Mouse (Mus musculus): ENCODE measurements at regions not wholly inside any gene's neighbourhood (a gene's known extent, or its start where the extent isn't known, plus 50 kb on each side); places are given as distances from the start of the nearest gene placed in this dataset.
A peak's percentile ranks its signal among the peaks of the same experiment; 100 is the strongest.

DNA sequence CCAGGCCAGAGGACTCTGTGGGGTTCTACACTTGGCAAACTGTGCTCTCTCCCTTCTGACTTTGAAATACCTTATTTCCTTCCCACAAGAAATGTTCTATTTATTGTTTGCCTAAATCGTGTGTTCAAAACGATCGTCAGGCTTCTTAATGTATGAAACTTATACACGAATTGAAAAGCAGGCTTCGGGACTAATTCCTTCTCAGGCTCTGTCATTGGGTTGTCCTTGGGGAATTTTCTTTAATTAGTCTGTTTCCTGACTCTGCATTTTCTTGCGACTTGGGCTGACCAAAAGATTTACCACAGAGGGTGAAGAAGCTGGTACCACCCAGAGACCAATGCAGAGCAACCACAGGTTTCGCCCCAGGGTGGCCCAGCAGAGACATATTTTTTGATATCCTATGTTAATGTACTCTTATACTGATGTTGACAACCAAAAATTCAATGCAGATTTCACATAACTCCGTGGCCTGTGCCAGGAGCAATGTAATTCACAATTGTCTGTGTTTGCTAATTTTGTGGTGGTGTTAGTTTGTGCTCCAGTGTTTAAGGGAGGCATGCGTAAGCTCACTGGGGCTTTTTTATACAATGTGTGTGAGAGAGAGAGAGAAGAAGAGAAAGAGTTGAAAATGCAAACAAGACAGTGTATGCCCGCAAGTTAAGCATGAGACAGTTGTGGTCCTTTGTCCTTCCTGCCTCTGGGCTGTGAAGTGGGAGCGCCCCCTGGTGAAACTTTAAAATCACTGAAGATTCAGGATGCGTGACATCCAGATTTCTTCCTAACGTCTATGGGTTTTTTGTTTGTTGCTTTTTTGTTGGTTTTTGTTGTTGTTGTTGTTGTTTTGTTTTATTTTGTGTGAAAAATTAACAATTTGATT, 452.7 kb downstream of the Sox2 start:
- peak; percentile 4 to 48 for DNase-seq (ENCODE audit: low spot score in 2 of 2)

- DNase-seq (ENCODE audit: low spot score in 2 of 2): no peak
These were observed 454.7 kb downstream of the Sox2 start for GRCm38 (mm10) chr3:35104884-35105283.

GRCm38 (mm10) chr3:35106097-35106496, 455.9 kb downstream of the Sox2 start:
- no peak for DNase-seq (ENCODE audit: low spot score in 2 of 2)

DNA sequence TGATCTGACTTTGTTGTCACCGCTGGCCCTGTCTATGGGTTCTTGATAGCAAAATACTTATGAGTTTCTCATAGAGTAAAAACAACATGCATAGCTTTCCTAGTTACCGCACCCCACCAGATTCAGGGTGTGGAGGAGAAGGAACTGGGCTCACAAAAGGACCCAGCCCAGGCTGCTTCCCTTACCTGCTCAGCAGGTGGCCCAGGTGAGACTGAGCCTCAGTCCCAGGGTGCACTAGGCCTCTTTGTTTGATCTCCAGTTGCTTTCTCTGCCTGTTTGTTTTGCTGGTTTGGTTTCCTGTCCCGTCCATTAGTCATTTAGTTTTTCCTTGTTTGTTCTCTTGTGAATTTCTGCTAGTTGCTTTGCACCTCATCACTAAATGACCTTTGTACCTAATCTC, 483.3 kb downstream of the Sox2 start:
- no peak for DNase-seq (ENCODE audit: low spot score in 2 of 2)

DNA sequence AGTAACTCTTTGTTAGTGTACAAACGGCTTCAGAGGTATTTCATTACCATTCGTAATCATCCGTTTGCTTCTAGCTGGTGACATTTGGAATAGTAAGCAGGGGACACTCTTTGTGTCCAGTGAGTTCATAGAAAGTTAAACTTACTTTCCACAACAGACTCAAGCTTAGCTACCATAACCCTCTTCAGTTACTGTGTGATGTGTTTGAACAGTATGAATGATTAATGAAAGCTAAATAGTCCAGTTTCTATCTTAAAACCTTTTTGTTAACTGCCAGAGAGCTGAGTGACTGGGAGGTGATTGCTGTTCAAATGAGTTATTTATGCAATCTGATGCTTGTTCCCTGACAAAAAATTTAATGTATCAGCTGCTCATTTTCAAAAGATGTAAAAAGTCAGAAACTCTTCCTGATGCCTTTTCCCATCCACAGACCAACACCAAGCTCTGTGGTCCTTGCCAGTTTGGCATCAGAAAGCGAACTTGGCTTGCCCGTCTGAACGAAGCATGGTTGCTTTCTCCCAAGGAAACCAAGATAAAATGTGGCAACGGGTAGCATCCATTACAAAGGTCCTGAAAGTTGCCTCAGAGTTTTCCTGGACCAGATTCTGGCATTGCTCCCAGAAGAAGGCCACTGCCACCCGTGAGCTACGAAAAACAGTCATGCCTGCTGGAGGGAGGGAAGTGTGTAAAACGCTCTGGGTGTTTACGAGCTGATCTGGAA, 491.5 kb downstream of the Sox2 start:
- no peak for DNase-seq (ENCODE audit: low spot score in 2 of 2)

- no peak for DNase-seq (ENCODE audit: low spot score in 2 of 2)
These were observed 492.5 kb downstream of the Sox2 start for GRCm38 (mm10) chr3:35142683-35143082.

GRCm38 (mm10) chr3:35145569-35145968, 495.4 kb downstream of the Sox2 start:
- no peak for DNase-seq (ENCODE audit: low spot score in 2 of 2)

DNA sequence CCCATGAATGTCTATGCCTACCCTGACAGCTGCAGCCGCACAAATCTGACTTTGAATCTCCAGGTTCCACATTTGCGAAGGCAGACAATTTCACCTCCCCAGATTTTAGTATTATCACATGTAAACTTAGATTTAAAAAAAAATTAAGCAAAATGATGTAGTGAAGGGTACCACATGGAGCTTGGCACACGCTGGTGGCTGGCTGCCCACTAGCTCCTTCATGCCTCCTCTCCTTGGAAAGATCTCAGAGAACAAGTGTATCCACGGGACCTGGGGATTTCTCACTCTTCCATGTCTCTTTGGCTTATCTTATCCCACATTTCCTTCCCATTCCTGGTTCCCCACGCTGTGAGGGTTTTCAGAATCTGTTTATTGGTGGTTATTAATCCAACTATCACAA, 496.5 kb downstream of the Sox2 start:
- DNase-seq (ENCODE audit: low spot score in 2 of 2): no peak

DNA sequence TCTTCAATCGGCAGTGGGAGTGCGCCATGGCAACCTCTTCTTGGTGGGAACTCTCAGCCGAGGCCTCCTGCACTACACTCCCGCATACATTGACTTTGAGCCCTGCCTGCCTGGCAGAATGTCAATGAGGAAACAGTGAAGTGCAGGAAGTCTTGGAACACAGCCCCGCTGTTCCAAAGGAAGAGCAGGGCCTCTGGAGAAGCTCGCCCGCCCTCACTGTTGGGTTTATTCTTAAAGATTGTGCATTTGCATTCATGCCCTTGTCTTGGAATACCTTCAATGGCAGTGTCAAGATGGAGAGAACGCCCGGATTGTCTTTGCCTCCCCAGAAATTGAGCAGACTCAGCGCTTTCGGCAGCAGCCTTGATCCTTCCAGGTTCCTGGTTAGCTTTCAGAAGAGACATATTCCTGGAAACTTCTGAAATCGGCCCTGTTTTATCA, 499.1 kb downstream of the Sox2 start:
- DNase-seq (ENCODE audit: low spot score in 2 of 2): no peak

DNA sequence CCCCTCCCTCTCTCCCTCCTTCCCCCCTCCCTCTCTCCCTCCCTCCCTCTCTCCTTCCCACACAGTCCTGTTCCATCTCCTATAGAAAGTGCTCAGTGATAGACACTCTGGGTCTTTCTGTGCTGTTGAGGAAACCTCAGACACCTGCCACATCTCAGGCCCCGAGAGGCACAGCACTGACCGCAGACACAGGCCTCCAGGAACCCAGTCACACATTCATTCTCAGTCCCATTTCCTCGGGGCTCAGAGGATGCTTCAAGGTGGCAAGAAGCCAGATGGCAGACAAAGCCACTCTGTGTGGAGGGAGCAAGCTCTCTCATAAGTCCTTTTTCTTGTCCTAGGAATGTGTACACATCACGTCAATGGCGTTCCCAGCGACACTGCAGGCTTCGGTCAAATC, 502.0 kb downstream of the Sox2 start:
- no peak for DNase-seq (ENCODE audit: low spot score in 2 of 2)

DNA sequence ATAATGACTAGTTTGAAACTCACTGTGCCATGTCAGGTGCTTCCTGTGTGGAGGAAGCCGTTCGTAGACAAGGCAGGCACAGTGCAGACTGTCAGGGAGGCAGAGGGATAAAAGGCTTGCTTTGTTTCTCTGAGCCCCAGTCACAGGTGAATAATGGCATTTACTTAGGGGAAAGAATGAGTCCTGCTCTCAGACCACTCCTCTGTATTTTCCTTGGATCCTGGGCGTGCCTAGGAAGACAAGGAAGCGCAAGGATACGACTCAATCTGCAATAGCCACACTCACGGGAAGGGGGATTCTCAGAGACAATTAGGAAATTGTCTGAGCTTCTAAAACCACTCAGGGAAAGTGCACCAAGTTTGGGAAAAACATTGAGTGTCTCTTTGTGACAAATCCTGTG, 504.1 kb downstream of the Sox2 start:
- no peak for DNase-seq (ENCODE audit: low spot score in 2 of 2)

DNA sequence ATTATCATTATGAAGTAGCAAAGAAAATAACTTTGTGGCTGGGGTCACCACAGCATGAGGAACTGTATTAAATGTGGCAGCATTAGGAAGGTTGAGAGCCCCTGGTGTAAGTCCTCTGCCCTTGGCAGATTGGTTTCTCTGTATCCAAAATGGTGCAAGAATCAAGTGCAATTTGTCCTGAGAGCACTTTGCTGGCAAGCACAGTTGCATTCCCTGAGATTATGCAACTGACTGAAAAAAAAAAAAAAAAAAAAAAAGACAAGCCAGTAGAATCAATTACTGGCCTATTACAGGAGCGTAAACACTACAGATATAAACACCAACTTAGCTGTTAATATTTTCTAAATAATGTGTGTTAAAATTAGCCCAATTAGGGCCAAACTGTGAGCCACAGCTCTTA, 518.5 kb downstream of the Sox2 start:
- no peak for DNase-seq (ENCODE audit: low spot score in 2 of 2)

- DNase-seq (ENCODE audit: low spot score in 2 of 2): no peak
These were observed 528.7 kb downstream of the Sox2 start for GRCm38 (mm10) chr3:35178759-35179440.

GRCm38 (mm10) chr3:35208526-35208925, 545.4 kb upstream of the Atp11b start:
- no peak for DNase-seq (ENCODE audit: low spot score in 2 of 2)

GRCm38 (mm10) chr3:35219394-35219793, 534.5 kb upstream of the Atp11b start:
- no peak for DNase-seq (ENCODE audit: low spot score in 2 of 2)

GRCm38 (mm10) chr3:35221183-35221582, 532.7 kb upstream of the Atp11b start:
- DNase-seq (ENCODE audit: low spot score in 2 of 2): no peak

DNA sequence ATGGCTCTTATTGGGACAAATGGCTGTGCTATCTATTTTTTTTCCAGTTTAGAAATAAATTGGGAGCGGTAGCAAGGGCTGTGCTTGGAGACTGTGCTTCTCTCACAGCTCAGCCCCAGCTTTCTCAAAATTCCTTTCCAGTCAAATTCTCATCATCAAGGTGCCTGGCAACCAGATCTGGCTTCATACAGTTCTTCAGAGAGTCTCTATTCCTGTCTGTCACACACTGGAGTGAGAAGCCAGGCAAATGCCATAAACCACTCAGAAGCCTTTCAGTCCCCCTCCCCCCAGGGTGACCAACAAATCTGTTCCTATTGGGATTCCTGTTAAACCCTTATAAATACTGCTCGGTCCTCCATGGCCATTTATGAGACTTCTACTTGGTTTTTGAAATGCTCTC, 531.7 kb upstream of the Atp11b start:
- DNase-seq (ENCODE audit: low spot score in 2 of 2): no peak

DNA sequence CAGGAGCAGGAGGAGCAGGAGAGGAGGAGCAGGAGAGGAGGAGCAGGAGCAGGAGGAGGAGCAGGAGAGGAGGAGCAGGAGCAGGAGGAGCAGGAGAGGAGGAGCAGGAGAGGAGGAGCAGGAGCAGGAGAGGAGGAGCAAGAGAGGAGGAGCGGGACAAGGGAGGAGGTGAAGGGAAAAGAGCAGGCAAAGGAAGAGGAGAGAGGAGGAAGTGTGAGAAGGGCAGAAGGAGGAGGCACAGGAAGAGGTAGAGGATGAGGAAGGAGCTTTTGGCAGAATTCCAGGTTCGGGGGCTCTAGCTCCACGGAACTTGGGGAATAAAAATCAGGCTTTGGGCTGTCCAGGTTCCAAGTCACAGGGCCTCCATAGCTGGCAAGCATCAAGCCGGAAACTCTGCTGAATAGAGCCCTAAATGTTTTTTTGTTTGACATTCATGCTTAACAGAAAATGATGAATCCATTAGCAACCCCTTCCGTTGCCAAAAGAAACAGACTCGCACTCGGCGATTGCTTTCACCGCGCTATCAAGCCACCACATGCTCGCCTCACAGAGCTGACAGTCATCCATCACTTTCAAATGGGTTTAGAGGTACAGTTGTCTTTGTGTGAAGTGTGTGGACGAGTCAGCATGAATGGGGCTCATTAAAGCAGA, 528.7 kb upstream of the Atp11b start:
- DNase-seq (ENCODE audit: low spot score in 2 of 2): no peak

DNA sequence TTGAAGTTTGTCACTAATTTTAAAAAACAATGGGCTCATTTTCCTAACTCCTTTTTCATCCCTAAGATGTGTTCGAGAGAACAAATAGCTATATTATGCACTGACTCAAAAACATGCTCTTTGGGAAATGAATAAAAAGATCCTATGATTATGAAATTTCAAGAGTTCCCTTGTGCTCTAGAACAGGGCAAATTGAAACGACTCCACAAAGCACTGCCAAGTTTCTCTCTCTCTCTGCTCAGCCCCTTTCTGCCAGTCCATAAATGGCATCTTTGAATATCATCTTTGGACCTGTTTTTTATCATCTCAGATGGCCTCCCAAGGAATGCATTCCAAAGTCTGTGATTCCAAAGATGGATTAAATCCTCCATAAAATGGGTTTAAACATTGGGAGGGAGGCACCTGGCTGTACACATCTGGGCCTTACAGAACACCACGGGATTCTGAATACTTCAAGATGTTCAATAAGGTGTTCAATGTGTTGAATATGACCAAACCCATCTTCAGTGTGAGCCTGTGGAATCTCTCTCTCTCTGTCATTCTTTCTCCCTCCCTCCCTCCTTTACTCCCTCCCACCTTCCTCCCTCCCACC, 528.0 kb upstream of the Atp11b start:
- DNase-seq (ENCODE audit: low spot score in 2 of 2): no peak

- DNase-seq (ENCODE audit: low spot score in 2 of 2): no peak
These were observed 522.6 kb upstream of the Atp11b start for GRCm38 (mm10) chr3:35231158-35231928.

- no peak for DNase-seq (ENCODE audit: low spot score in 2 of 2)
These were observed 521.4 kb upstream of the Atp11b start for GRCm38 (mm10) chr3:35232487-35232886.
